Mouse (Mus musculus) heart, embryonic 16.5 days (tissue): ENCODE data around the gene Vcl. TPM values are rescaled to one million over a fixed set of nuclear protein-coding genes. Genes with fewer than 3 reads are reported as not detected.
A peak's percentile ranks its signal among the peaks of the same experiment; 100 is the strongest.

ENCODE experiments used
- ATAC-seq: fragments of 200-750 bp; cut with Nextera tagmentation; replicated peaks from 2 replicates; pipeline ENCODE4 v1.8.0; 2017; ENCODE audit warnings: moderate number of reproducible peaks; ENCODE audit not compliant: insufficient read depth, low FRiP score; ENCODE audit errors: extremely low read depth
- H3K27ac ChIP-seq: fragments of 300-500 bp; sonication (generic); 2 replicates; pipeline ENCODE4 v1.5.1; 2014; ENCODE audit warnings: mild to moderate bottlenecking, low read length, control low read depth, moderate library complexity
- H3K27me3 ChIP-seq: fragments of 300-500 bp; sonication (generic); 2 replicates; pipeline ENCODE4 v1.6.1; 2014; ENCODE audit warnings: low read length, mixed read lengths; ENCODE audit not compliant: control insufficient read depth, insufficient read depth
- H3K36me3 ChIP-seq: fragments of 300-500 bp; sonication (generic); 2 replicates; pipeline ENCODE4 v1.6.1; 2014; ENCODE audit not compliant: control insufficient read depth, insufficient read depth
- H3K4me1 ChIP-seq: fragments of 300-500 bp; sonication (generic); 2 replicates; pipeline ENCODE4 v1.6.1; 2014; ENCODE audit warnings: low read length, mixed read lengths; ENCODE audit not compliant: control insufficient read depth, insufficient read depth
- H3K4me2 ChIP-seq: fragments of 300-500 bp; sonication (generic); 2 replicates; pipeline ENCODE4 v1.6.1; 2014; ENCODE audit warnings: low read depth, mild to moderate bottlenecking, control low read depth, low read length
- H3K4me3 ChIP-seq: fragments of 300-500 bp; sonication (generic); 2 replicates; pipeline ENCODE4 v1.5.1; 2014; ENCODE audit warnings: mild to moderate bottlenecking, control low read depth, low read length
- H3K9ac ChIP-seq: fragments of 300-500 bp; sonication (generic); 2 replicates; pipeline ENCODE4 v1.6.1; 2014; ENCODE audit warnings: low read length, control low read depth
- H3K9me3 ChIP-seq: fragments of 300-500 bp; sonication (generic); replicated peaks from 2 replicates; pipeline ENCODE4 v1.6.1; 2016; ENCODE audit warnings: low read length; ENCODE audit not compliant: control insufficient read depth
- WGBS: fragments of 180-500 bp; shearing (Covaris S2); extraction: QIAGEN DNeasy Blood & Tissue Kit; methylation state at CpG from one replicate; pipeline ENCODE4 v1.1.7; 2014; 5-methylcytosine and 5-hydroxymethylcytosine counted together
- polyA plus RNA-seq: library from polyadenylated mRNA; unstranded; fragments of >200 nt; fragmentation: Nextera tagmentation; extraction: Ambion mirVana; gene quantifications from 2 replicates; pipeline ENCODE4 v1.2.1, GENCODE M21; 2015

The Vcl gene
- polyA plus RNA-seq, 1 experiment from 2014 or later, result 89.3 TPM

DNA sequence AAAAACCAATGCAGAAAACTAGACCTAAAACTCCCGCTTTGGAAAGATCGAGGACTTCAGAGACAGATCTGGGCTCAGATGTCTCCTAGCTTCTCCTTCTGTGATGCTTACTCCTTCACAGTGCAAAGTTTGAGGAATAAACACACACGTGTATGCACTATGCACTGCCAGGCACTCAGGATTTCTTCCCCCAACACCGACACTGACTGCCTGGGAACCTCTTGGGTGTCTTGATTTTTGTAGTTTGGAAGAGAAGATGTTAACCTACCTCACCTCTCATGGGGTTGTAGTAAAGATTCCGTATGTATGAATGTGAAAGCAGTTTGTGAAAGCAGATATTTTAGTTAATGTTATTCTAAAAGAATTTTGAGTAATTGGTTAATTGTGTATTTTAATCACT is 88.7 kb downstream of the Vcl start:
- ATAC-seq, result no peak
- H3K9ac ChIP-seq, result no peak overlapping the region
- no peaks in the 10 kb centered on the region for H3K27me3 ChIP-seq
- no peak overlapping the region for H3K4me2 ChIP-seq
- no peaks in the 10 kb centered on the region for H3K4me1 ChIP-seq
- no peaks in the 10 kb centered on the region for H3K9me3 ChIP-seq
- WGBS, result 90% methylated on average over 5 of the region's 5 CpGs
- no peak overlapping the region for H3K27ac ChIP-seq
- H3K4me3 ChIP-seq, result no peak overlapping the region
- peaks cover 65% of the 10 kb centered on the region for H3K36me3 ChIP-seq

DNA sequence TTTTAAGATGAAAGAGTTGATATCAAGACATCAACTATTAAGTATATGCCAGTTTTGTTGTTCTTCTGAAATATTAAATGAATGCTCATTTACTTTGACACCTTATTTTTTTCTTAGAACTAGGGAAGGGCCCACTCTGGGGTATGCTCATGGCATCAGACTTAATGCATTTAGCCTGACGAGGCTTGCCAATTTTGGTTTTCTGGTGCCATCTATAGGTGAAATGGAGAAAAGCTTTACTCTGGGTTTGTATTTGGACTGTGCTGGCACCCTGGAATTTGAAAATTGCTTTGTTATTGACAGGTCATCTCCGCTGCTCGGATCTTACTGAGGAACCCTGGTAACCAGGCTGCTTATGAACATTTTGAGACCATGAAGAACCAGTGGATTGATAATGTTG is 89.8 kb downstream of the Vcl start:
- Histone ChIP-seq H3K4me2 (no peak overlapping the region), H3K9ac (no peak overlapping the region), H3K27me3 (no peaks in the 10 kb centered on the region), H3K4me3 (no peak overlapping the region), H3K27ac (no peak overlapping the region), H3K36me3 (peaks cover 72% of the 10 kb centered on the region), H3K9me3 (no peaks in the 10 kb centered on the region), H3K4me1 (no peaks in the 10 kb centered on the region)
- no peak for ATAC-seq
- 48% methylated on average over 3 of the region's 3 CpGs for WGBS

DNA sequence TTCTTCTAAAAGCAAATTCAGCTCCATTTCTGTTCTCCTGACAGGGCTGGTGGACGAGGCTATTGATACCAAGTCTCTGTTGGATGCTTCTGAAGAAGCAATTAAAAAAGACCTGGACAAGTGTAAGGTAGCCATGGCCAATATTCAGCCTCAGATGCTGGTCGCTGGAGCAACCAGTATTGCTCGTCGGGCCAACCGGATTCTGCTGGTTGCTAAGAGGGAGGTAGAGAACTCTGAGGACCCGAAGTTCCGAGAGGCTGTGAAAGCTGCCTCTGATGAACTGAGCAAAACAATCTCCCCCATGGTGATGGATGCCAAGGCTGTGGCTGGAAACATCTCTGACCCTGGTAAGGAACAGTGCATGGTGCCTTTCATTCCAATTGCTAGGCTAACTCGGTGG is 91.2 kb downstream of the Vcl start:
- WGBS, result 92% methylated on average over 8 of the region's 8 CpGs
- Histone ChIP-seq H3K9ac (no peak overlapping the region), H3K4me3 (no peak overlapping the region), H3K36me3 (peaks cover 76% of the 10 kb centered on the region), H3K9me3 (no peaks in the 10 kb centered on the region), H3K27me3 (no peaks in the 10 kb centered on the region), H3K4me2 (no peak overlapping the region), H3K4me1 (no peaks in the 10 kb centered on the region), H3K27ac (no peak overlapping the region)
- no peak for ATAC-seq

DNA sequence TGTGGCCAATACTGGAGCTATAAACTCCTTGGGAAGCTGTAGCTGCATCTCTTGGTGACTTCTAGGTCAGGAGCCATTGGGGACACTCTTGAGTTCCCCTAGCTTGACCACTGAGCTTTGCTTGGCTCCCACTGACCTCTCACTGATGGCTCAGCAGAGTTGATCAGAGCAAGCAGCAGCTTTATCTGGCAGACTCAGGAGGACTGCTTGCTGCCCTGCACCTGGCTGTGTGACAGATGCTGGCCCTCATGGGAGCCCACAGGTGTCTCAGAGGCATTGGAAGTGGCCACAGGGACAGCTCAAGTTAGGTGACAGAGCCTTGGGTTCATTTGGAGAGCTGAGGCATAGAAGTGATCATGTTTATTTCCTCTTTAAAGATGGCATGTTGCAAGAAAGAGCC is 98.3 kb downstream of the Vcl start:
- Histone ChIP-seq H3K9ac (no peak overlapping the region), H3K27me3 (no peaks in the 10 kb centered on the region), H3K4me3 (no peak overlapping the region), H3K36me3 (peaks cover 62% of the 10 kb centered on the region), H3K4me2 (no peak overlapping the region), H3K9me3 (no peaks in the 10 kb centered on the region), H3K27ac (no peak overlapping the region), H3K4me1 (no peaks in the 10 kb centered on the region)
- no peak for ATAC-seq

DNA sequence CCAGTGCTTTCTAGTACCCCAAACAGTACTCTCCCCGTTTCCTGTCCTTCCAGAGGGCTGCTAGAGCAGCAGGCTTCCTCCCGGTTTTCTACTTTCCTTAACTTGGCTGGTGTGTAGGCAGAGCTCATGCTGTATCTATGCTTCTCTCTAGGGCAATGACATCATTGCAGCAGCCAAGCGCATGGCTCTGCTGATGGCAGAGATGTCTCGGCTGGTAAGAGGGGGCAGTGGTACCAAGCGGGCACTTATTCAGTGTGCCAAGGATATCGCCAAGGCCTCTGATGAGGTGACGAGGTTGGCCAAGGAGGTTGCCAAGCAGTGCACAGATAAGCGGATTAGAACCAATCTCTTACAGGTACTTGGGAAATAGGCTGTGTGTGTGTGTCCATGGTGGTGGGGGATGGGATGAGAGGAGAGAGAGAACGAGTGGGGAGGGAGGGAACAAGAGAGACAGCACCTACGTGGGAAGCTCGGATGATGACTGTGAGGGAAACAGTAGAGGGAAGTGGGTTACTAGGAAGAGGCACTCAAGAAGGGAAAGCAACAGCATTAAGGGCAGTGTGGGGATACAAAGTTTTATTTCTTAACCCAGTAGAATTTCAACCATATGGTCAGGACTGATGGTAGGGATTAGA is 99.9 kb downstream of the Vcl start:
- Histone ChIP-seq H3K9ac (no peak overlapping the region), H3K27me3 (no peaks in the 10 kb centered on the region), H3K27ac (no peak overlapping the region), H3K4me2 (no peak overlapping the region), H3K4me3 (no peak overlapping the region), H3K4me1 (no peaks in the 10 kb centered on the region), H3K9me3 (no peaks in the 10 kb centered on the region), H3K36me3 (peaks cover 57% of the 10 kb centered on the region)
- 65% methylated on average over 11 of the region's 11 CpGs for WGBS
- ATAC-seq, result no peak

GRCm38 (mm10) chr14:21031783-21032511 is 102.7 kb downstream of the Vcl start:
- Histone ChIP-seq H3K4me1 (no peaks in the 10 kb centered on the region), H3K27ac (peak overlapping the region; percentile 71), H3K9ac (no peak overlapping the region), H3K36me3 (peaks cover 49% of the 10 kb centered on the region), H3K4me3 (no peak overlapping the region), H3K9me3 (no peaks in the 10 kb centered on the region), H3K27me3 (no peaks in the 10 kb centered on the region), H3K4me2 (no peak overlapping the region)
- ATAC-seq, result peak; percentile 86
- 57% methylated on average over 6 of the region's 6 CpGs for WGBS

DNA sequence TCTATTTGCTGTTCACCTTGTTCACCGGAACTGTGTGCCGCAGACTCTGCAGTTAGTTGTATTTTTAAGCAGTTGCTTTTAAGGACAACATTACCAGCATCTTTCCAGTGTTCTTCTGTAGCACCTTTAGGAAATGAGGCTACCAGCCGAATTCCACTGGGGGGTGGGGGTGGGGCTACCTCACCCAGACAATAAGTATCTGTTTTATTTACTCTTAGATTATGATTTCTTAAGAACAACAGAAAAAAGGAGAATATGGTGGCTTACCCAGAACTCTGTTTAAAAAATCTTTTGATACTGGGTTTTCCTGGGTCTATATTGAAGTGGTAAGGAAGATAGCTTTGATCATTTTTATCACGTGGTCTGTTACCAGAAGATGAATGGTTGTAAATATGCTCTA is 105.1 kb downstream of the Vcl start:
- peaks cover under 1% of the 10 kb centered on the region; the same call in 1 of the 2 replicates for H3K4me1 ChIP-seq
- H3K27ac ChIP-seq, result no peak overlapping the region
- no peak overlapping the region for H3K4me3 ChIP-seq
- no peak overlapping the region for H3K9ac ChIP-seq
- no peak for ATAC-seq
- peaks cover 51% of the 10 kb centered on the region for H3K36me3 ChIP-seq
- H3K4me2 ChIP-seq, result no peak overlapping the region
- no peaks in the 10 kb centered on the region for H3K27me3 ChIP-seq
- no peaks in the 10 kb centered on the region for H3K9me3 ChIP-seq
- WGBS, result 83% methylated on average over 4 of the region's 4 CpGs

GRCm38 (mm10) chr14:21034791-21035190 is 105.6 kb downstream of the Vcl start:
- Histone ChIP-seq H3K36me3 (peaks cover 47% of the 10 kb centered on the region), H3K9me3 (no peaks in the 10 kb centered on the region), H3K4me1 (peaks cover 3% of the 10 kb centered on the region; the same call in 1 of the 2 replicates), H3K9ac (no peak overlapping the region), H3K4me2 (no peak overlapping the region), H3K27me3 (no peaks in the 10 kb centered on the region), H3K4me3 (no peak overlapping the region), H3K27ac (no peak overlapping the region)
- 90% methylated on average over 3 of the region's 3 CpGs for WGBS
- ATAC-seq, result no peak

- Histone ChIP-seq H3K9ac (no peak overlapping the region), H3K9me3 (no peaks in the 10 kb centered on the region), H3K27me3 (no peaks in the 10 kb centered on the region), H3K4me2 (no peak overlapping the region), H3K27ac (peak overlapping the region; percentile 35; the same call in 1 of the 2 replicates), H3K36me3 (peaks cover 22% of the 10 kb centered on the region), H3K4me3 (no peak overlapping the region), H3K4me1 (peaks cover 3% of the 10 kb centered on the region; the same call in 1 of the 2 replicates)
- 58% methylated on average over 12 of the region's 12 CpGs for WGBS
- ATAC-seq, result no peak
These were observed 109.9 kb downstream of the Vcl start for GRCm38 (mm10) chr14:21039077-21039476.
